Mouse (Mus musculus): Measurements from ENCODE around the gene Ntm. TPM values are rescaled to one million over a fixed set of nuclear protein-coding genes. Genes with fewer than 3 reads are reported as not detected.

Ntm gene
- total RNA-seq, 2 experiments from 2014 or later, result not detected

DNA sequence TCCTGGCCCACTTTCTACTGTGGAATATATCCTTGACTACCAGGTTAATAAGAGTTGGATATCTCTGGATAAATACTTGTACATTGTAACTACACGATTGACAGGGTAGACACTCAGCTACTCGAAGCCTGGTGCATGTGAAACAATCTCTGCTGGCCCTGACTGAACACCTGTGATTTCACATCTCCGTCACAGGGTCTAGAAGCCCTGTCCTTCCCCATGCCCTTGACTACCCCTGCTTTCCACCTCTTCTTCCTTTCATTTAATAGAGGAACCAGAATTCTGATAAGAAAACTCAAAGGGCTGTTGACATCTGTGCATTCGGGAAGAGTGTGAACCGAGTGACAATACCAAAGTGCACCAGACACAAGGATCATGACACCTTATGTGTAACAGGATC, 566.8 kb downstream of the Ntm start:
- ATAC-seq (replicated peaks; ENCODE audit: low FRiP score, low TSS enrichment, poor library complexity, severe bottlenecking), result no peak

DNA sequence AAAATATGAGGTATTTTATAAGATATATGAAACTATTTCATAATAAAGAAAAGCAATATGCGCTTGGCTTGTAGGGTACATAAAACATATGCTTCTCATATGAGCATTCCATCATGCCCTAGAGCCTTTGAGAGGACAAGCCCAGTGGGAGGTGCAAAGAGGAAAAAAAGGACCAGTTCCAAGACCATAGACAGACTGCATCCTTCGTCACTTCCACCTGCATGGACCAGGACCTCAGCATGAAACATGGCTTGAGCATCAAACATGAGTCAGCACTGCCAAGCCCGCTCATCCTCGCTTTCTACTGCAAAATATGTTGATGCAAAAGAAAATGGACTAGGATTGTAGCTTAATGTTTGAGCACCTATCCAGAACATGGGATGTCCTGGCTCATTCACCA, 569.8 kb downstream of the Ntm start:
- no peak for ATAC-seq (replicated peaks; ENCODE audit: low FRiP score, low TSS enrichment, poor library complexity, severe bottlenecking)

DNA sequence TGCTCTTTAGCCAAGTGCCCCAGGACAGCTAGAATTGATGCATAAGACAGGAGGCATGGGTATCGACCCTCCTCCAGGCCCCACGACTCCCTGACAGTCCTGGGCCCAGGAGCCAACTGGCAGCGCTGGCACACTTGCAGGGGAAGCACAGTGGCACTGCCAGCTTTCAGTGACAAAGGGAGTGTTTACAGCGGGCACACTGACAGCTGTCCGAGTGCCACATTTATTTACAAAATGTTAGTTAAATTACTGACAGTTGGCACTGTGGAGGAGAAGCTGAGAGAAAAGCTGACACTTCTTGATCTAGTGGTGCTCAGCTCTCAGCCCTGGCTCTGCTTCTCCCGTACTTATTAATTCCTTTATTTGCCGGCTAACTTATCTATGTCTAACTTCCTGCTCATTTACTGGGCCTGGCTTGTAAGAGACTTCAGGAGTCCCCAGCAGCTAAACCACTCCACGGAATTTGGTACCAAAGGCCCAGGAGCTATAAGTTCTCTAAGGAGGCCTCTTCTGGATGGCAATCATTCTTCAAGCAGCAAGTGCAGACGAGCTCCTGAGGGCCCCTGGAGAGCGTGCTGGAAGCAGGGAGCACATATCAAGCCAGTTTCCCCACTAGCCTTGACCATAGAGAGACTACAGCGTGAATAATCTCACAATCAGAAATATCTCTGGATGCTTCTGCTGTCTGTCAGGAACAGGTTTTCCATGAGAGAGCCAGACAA, 572.0 kb downstream of the Ntm start:
- no peak for ATAC-seq (replicated peaks; ENCODE audit: low FRiP score, low TSS enrichment, poor library complexity, severe bottlenecking)

DNA sequence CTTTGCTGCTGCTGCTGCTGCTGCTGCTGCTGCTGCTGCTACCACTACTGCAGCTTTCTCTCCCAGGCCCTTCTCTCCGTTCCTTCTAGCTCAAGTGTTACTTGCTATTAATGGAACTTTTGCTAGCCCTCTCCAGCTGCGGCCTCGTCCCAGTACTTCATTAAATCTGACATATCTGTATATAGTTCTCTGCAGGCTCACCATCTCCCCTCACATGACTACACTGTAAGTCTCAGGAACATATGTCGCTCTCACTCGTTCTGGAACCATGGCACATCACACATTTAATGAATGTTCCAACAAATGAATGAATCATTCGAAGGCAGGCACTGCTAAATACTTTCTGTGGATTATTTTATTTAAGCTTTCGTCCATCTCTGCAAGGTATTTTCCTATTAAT, 573.7 kb downstream of the Ntm start:
- no peak for ATAC-seq (replicated peaks; ENCODE audit: low FRiP score, low TSS enrichment, poor library complexity, severe bottlenecking)

DNA sequence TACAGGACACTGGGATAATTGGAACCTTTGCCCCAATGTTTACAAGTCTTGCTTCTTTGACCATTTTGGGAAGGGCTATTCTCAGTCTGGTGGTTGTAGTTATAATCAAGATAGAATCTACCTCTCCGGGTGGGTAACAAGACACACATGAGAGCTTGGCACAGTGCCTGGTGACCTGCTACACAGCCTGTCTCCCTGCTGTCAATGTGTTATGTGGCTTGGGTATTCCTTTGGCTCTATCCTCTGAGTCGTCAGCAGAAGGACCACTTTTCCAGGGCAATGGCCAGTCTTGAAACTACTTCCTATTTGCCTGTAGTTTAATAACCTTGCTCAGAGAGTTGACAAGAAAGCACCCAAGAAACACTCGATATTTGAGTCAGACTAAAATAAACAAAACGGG, 575.8 kb downstream of the Ntm start:
- no peak for ATAC-seq (replicated peaks; ENCODE audit: low FRiP score, low TSS enrichment, poor library complexity, severe bottlenecking)

DNA sequence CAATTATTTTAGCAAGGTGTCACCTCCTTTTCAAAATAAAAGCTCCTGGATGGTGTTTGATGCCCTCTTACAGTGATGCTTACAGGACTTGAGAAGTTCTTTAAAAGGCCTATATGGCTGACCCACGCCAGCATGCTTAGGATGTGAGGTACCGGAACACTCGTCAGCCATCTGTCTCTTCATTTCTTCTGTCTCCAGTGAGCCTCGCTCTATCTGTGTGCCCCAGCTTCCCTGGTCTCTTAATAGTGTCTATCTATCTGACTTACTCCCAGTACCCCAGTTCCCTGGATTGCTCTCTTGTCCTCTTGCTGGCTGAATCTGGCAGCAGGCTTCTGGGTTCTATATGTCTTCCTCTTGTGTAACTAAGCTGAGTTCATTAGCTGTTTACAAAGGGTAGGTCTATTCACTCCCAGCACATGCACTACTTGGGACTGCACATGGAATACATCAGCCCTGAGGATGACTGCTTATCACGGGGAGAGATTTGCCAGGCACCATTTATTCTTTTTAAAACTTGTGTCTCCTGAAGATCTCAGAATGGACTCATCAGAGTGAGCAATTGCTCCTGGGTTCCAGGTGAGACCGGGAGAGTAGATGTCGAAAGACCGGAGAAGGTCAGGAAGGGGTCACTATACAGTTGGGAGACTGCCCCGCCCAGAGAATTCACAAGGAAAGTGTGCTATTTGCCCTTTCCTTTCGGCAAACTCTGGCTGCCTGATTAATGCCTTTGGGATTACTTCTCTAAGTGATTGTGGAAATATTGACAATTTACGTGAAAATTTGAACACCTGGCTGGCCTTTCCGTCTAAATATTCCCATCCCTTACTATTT, 585.6 kb downstream of the Ntm start:
- no peak for ATAC-seq (replicated peaks; ENCODE audit: low FRiP score, low TSS enrichment, poor library complexity, severe bottlenecking)

DNA sequence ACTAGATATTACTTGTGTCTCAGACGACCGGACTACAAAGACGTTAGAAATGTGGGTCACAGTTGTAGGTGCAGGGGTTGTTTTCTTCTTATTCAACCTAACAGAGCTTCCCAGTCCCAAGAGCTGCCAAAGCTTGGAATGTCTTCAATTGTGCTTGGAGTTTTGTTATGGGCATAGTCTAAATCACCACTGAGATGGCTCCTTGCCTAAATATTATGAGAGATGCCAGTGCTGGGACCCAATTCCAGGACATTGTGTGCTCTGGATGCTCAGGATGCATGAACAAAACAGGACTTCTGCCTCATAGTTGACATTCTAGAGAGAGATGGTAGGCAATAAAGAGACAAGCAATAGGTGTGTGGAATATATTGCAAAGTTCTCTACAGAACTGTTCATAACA, 591.6 kb downstream of the Ntm start:
- no peak for ATAC-seq (replicated peaks; ENCODE audit: low FRiP score, low TSS enrichment, poor library complexity, severe bottlenecking)

DNA sequence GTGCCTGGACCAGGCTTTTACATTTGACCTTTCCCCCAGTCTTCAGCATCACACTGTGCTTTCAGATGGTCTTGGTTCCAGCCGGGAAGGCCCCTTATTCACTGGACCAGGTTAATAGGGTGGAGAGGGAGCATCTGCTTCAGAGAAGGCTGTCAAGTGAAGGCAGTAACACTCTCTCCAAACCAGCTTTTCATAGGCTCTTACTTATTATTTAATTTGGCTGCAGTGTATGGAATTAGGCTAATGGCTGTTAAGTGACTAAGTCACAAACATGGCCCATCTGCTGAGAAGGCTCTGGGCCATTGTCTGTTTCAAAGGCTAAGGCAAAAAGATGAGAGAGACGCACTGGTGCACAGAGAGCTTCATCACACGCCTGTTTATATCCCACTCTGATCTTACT, 593.3 kb downstream of the Ntm start:
- ATAC-seq (replicated peaks; ENCODE audit: low FRiP score, low TSS enrichment, poor library complexity, severe bottlenecking), result no peak

DNA sequence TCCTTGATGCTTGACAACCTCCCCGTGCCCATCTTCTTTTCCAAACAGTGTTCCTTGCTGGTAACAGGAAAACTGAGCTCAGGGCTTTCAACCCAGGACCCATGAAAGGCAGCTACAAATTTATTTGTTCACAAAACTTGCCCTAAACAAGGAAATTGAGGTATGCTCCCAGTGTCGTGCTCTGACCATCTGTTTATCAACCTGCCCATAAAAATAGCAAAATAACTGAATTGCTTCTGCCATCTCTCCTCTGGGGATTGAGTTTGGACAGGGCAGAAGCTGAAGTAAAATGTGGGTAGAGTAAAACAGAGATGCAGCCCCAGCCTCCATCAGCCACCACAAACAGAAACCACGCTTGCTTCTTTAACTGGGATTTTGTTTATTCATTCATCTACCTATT, 594.6 kb downstream of the Ntm start:
- no peak for ATAC-seq (replicated peaks; ENCODE audit: low FRiP score, low TSS enrichment, poor library complexity, severe bottlenecking)

DNA sequence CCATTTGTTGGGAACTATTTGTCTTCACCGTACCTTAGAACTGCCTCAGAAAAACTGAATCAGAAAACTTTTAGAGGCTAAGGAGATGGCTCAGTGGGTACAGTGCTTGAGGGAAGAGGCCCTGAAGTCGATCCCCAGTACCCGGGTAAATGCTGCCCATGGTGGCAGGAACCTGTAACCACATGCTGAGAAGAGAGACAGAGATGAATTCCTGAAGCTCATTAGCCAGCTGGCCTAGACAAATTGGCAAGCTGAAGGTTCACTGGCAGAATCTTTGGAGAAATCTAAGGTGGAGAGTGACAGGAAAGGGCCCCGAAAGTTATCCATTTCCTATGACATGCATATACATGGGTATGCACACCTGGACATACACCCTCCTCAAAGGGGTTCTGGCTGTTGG, 605.1 kb downstream of the Ntm start:
- ATAC-seq (replicated peaks; ENCODE audit: low FRiP score, low TSS enrichment, poor library complexity, severe bottlenecking), result no peak

DNA sequence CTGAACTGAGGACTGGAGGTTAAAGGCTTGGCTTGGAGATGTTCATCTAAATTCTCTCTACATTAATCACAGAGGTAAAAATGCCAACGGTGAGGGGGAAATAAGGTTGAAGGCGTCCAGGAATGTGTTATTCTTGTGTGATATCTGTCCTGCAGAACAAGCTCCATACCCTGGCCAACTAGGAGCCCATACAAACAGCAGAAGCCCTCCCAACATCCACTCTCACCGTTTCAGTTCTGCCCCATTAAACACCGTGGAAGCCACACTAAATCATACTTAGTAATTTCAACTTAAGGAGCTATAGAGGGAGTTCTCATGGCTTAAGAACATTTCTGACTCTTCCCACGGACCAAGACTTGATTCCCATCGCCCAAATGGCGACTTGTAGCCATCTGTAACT, 620.6 kb downstream of the Ntm start:
- ATAC-seq (replicated peaks; ENCODE audit: low FRiP score, low TSS enrichment, poor library complexity, severe bottlenecking), result no peak

DNA sequence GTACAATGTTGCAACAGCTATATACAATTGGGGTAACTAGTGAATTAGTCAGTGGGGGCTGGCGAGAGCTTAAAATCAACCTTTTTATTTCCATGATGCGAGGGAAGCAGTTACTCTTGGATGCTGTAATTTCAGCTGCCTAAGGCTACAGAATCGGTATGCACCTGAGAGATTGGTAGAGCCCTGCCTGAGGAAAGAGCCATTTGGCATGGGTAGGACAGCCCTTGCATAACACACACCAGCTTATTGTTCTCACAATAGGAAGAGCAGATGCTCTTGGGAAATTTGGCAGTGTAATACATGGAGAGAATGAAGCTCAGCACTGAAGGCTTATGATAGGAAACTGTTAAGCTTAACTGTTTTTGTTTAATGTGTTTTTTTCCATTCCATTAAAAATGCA, 621.6 kb downstream of the Ntm start:
- no peak for ATAC-seq (replicated peaks; ENCODE audit: low FRiP score, low TSS enrichment, poor library complexity, severe bottlenecking)

DNA sequence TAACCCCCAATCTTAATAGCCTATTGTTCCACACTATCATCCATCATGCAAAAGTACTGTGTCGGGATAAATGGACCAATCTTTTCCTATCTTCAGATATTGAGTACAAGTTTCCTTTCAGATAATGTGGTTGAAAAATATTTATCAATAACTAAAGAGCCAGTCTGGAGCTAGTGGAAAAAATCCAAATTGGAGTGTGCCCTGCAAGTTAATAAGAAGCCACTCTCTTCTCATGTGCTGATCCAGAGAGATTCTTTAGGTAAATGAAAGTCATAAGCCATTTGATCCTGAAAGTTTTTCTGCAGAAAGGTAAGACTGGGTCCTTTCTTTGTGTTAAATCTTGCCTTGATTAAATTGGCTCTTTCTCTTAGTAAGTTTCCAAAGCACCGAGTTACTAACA, 627.3 kb downstream of the Ntm start:
- no peak for ATAC-seq (replicated peaks; ENCODE audit: low FRiP score, low TSS enrichment, poor library complexity, severe bottlenecking)

DNA sequence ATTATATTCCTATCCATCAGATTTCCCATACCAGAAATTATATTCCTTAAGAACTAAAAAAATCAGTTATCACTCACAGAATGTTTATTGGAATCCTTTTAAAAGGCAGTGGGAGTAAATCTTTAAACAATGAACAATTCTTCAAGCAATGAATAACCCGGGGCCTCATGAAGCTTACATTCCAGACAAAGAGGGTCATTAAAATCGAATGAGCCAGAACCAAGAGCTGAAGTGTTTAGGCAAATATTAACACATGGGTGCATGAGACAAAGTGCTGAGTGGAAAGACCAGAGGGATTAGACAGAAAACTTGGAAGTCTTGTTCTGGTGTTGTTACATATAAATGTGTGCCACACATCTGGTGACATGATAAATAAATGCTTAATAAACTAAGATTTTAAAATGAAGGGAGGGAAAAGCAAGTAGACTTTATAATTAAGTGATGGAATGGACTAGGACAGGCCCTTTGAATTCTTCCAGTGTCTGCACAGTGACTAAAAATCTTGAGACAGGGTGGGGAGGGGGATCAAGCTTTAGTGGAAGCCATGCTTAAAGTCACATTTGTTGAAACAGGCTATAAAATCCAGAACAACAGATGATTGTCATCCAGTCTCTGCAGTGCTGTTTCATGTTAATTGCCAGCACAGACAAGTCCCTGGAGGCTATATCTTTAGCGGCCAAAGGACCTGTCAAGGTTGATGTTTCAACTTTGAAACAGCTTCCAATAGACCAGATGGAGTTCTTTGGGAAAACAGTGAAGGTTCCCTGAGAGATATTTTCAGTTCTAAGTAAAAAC, 630.4 kb downstream of the Ntm start:
- ATAC-seq (replicated peaks; ENCODE audit: low FRiP score, low TSS enrichment, poor library complexity, severe bottlenecking), result no peak

DNA sequence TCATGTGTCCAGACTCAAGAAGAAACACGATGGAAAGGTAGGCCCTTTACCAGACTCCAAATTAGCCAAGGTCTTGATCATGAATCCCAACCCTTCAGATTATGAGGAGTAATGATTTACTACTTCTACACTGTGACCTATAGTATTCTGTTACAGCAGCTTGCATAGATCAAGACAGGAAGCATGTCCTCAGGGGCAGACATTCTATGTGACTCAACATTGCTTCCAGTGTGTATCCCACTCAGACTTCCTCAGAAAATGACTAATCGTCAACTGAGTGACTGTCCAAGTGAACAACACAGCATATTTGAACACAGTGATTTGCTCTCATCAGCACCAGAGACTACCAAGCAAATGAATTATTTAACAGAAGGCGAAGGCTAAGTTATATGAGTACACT, 632.5 kb downstream of the Ntm start:
- ATAC-seq (replicated peaks; ENCODE audit: low FRiP score, low TSS enrichment, poor library complexity, severe bottlenecking), result no peak

DNA sequence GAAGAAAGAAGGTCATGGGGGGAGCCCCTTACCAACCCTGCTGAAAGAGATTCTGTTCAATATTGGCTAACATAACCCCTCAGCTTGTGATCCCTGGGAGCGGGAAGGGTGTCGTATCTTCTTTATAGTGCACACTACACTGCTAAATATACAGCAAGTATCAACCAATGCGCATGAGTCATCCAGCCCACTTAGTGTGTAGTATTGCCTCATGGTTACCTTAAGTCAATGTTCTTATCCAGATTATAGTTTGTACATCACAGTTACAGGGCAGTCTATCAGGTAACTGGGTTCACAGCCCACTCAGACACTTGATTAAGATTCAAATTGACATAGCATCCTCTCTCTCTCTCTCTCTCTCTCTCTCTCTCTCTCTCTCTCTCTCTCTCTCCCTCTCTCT, 636.7 kb downstream of the Ntm start:
- ATAC-seq (replicated peaks; ENCODE audit: low FRiP score, low TSS enrichment, poor library complexity, severe bottlenecking), result no peak

DNA sequence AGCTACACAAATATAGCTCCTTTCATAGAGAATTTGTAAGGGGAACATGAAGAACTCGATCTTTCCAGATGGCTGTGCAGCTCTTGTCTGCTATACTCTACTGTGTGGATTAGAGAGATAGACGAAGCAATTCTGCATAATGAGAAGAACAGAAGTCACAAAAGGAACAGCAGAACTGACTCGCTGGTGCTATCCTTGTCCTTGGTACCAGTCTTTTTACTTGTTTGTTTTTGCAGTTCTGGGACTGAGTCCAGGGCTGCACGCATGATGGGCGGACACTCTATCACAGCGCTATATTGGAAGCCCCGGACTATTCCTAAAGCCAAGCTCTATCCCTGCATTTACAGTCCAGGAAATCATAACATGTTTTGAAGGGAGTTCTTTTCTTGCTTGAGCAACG, 637.8 kb downstream of the Ntm start:
- ATAC-seq (replicated peaks; ENCODE audit: low FRiP score, low TSS enrichment, poor library complexity, severe bottlenecking), result no peak

DNA sequence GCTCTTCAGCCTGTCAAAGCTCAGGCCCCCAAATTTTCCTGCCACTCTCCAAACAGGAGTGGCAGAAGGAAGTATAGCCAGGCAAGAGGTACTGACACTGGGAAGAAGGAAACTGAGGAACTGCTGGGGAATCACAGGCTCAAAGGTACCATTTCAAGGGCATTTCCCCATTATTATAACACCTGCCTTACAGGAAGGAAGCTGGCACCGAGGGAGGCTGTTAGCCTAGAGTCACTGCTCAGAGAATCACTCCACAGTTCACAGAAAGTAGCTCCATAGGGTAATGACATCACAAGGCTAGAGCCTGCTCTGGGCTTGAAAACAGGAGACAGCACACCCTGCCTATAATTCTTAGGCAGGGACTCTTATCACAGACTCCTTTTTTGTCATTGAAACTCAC, 643.7 kb downstream of the Ntm start:
- ATAC-seq (replicated peaks; ENCODE audit: low FRiP score, low TSS enrichment, poor library complexity, severe bottlenecking), result no peak

DNA sequence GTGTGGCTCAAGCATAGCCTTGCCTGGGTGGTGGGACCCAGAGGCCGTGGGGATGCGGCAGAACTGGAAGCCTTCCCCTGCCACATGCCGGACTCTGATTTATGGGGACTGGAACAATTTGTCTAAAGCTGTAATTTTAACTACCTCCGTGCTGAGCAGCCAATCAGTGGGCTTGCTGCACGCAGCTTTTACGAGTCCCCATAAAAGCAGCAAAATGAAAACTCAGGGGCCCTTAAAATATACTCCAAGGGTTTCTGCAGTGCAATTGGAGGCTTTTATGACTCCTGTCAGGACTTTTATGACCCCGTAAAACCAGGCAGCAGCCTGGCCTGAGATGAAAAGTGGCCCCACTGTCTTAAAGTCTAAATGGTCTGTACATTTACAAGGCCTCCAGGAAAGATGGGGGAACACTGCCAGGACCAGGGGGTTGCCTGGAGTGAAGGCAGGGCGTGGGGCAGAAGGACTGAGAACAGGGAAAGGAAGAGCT, 644.2 kb downstream of the Ntm start:
- ATAC-seq (replicated peaks; ENCODE audit: low FRiP score, low TSS enrichment, poor library complexity, severe bottlenecking), result no peak

DNA sequence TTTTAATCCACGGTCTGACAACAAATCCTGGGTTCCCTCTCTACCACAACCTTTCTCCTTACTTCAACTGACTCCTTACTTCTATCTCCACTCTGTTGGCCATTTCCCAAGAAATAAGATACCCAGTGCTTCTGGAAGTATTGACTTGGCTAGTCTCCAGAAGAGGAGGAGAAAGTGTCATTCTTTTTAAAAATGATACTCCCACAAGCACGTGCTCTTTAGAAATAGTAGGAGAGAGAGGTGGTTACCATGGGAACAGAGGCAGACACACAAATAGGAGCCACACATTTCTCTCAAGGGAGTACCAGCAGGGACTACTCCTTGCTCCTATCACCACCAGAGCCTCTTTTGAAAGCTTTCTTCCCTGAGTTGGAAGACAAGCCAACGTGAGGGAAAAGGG, 645.3 kb downstream of the Ntm start:
- ATAC-seq (replicated peaks; ENCODE audit: low FRiP score, low TSS enrichment, poor library complexity, severe bottlenecking), result no peak

Data from megakaryocyte-erythroid progenitor cell, adult 5-6 weeks (primary cell).